Mouse (Mus musculus) limb, embryonic 13.5 days (tissue): ENCODE results near the gene Pjvk. TPM values are rescaled to one million over a fixed set of nuclear protein-coding genes. Genes with fewer than 3 reads are reported as not detected.

ENCODE experiments used
- ATAC-seq: fragments of 200-750 bp; cut with Nextera tagmentation; 2 replicates; pipeline ENCODE4 v1.8.0; 2017; ENCODE audit warnings: low read depth, moderate number of reproducible peaks, moderate TSS enrichment; ENCODE audit not compliant: low FRiP score
- H3K27ac ChIP-seq: fragments of 300-500 bp; sonication (generic); 2 replicates; pipeline ENCODE4 v1.5.1; 2015; ENCODE audit warnings: inconsistent platforms, mild to moderate bottlenecking, moderate library complexity
- H3K27me3 ChIP-seq: fragments of 300-500 bp; sonication (generic); 2 replicates; pipeline ENCODE4 v1.6.1; 2015; ENCODE audit warnings: mild to moderate bottlenecking, inconsistent platforms
- H3K36me3 ChIP-seq: fragments of 300-500 bp; sonication (generic); 2 replicates; pipeline ENCODE4 v1.6.1; 2015; ENCODE audit warnings: inconsistent platforms, mild to moderate bottlenecking, moderate library complexity
- H3K4me1 ChIP-seq: fragments of 300-500 bp; sonication (generic); 2 replicates; pipeline ENCODE4 v1.6.1; 2015; ENCODE audit warnings: inconsistent platforms
- H3K4me2 ChIP-seq: fragments of 300-500 bp; sonication (generic); replicated peaks from 2 replicates; pipeline ENCODE4 v1.6.1; 2015; ENCODE audit warnings: inconsistent platforms, mild to moderate bottlenecking, moderate library complexity
- H3K4me3 ChIP-seq: fragments of 300-500 bp; sonication (generic); 2 replicates; pipeline ENCODE4 v1.5.1; 2015; ENCODE audit warnings: moderate library complexity, mild to moderate bottlenecking, inconsistent platforms
- H3K9ac ChIP-seq: fragments of 300-500 bp; sonication (generic); 2 replicates; pipeline ENCODE4 v1.6.1; 2015; ENCODE audit warnings: mild to moderate bottlenecking, inconsistent platforms
- H3K9me3 ChIP-seq: fragments of 300-500 bp; sonication (generic); 2 replicates; pipeline ENCODE4 v1.6.1; 2016; ENCODE audit warnings: inconsistent platforms
- WGBS: fragments of 180-500 bp; shearing (Covaris S2); methylation state at CpG from one replicate; pipeline ENCODE4 v1.1.7; 2015; 5-methylcytosine and 5-hydroxymethylcytosine counted together
- polyA plus RNA-seq: library from polyadenylated mRNA; unstranded; fragments of >200 nt; fragmentation: Nextera tagmentation; extraction: Ambion mirVana; gene quantifications from 2 replicates; pipeline ENCODE4 v1.2.1, GENCODE M21; 2015

Gene Pjvk
- polyA plus RNA-seq, 1 experiment from 2014 or later: 0.59 TPM

GRCm38 (mm10) chr2:76690436-76691204 lies 42.3 kb downstream of the Pjvk start:
- Histone ChIP-seq H3K9me3 (no peaks in the 10 kb centered on the region), H3K4me1 (no peaks in the 10 kb centered on the region), H3K9ac (no peak overlapping the region), H3K4me3 (no peak overlapping the region), H3K4me2 (no peak overlapping the region), H3K27ac (no peak overlapping the region), H3K36me3 (peaks cover 90% of the 10 kb centered on the region), H3K27me3 (no peaks in the 10 kb centered on the region)
- 86% methylated on average over 12 of the region's 12 CpGs for WGBS
- ATAC-seq: no peak; the same call in 1 of the 2 replicates

GRCm38 (mm10) chr2:76693765-76694164 lies 45.5 kb downstream of the Pjvk start:
- Histone ChIP-seq H3K27me3 (no peaks in the 10 kb centered on the region), H3K36me3 (peaks cover 69% of the 10 kb centered on the region), H3K9me3 (no peaks in the 10 kb centered on the region), H3K4me1 (no peaks in the 10 kb centered on the region), H3K4me2 (no peak overlapping the region), H3K4me3 (no peak overlapping the region), H3K9ac (no peak overlapping the region), H3K27ac (no peak overlapping the region)
- ATAC-seq: no peak
- WGBS: 82% methylated on average over 5 of the region's 5 CpGs

- H3K27ac ChIP-seq: no peak overlapping the region
- H3K4me3 ChIP-seq: no peak overlapping the region
- no peaks in the 10 kb centered on the region for H3K27me3 ChIP-seq
- H3K36me3 ChIP-seq: peaks cover 59% of the 10 kb centered on the region
- 86% methylated on average over 6 of the region's 6 CpGs for WGBS
- H3K9me3 ChIP-seq: no peaks in the 10 kb centered on the region
- H3K4me1 ChIP-seq: peaks cover 3% of the 10 kb centered on the region; the same call in 1 of the 2 replicates
- ATAC-seq: no peak
- H3K9ac ChIP-seq: no peak overlapping the region
- H3K4me2 ChIP-seq: no peak overlapping the region
Observed at GRCm38 (mm10) chr2:76695290-76695689, 47.0 kb downstream of the Pjvk start.

GRCm38 (mm10) chr2:76702188-76702587 lies 53.9 kb downstream of the Pjvk start:
- Histone ChIP-seq H3K4me2 (no peak overlapping the region), H3K27me3 (no peaks in the 10 kb centered on the region), H3K4me1 (peaks cover 3% of the 10 kb centered on the region; the same call in 1 of the 2 replicates), H3K4me3 (no peak overlapping the region), H3K27ac (no peak overlapping the region), H3K9ac (no peak overlapping the region), H3K9me3 (no peaks in the 10 kb centered on the region), H3K36me3 (peaks cover 17% of the 10 kb centered on the region)
- ATAC-seq: no peak
- 80% methylated on average over 3 of the region's 3 CpGs for WGBS

GRCm38 (mm10) chr2:76702751-76703150 lies 54.5 kb downstream of the Pjvk start:
- Histone ChIP-seq H3K9me3 (no peaks in the 10 kb centered on the region), H3K4me3 (no peak overlapping the region), H3K9ac (no peak overlapping the region), H3K27ac (no peak overlapping the region), H3K27me3 (no peaks in the 10 kb centered on the region), H3K4me2 (no peak overlapping the region), H3K36me3 (peaks cover 11% of the 10 kb centered on the region), H3K4me1 (peaks cover 3% of the 10 kb centered on the region; the same call in 1 of the 2 replicates)
- ATAC-seq: no peak
- 79% methylated on average over 5 of the region's 5 CpGs for WGBS

GRCm38 (mm10) chr2:76705655-76706054 lies 57.4 kb downstream of the Pjvk start:
- WGBS: 82% methylated on average over 13 of the region's 13 CpGs
- H3K27ac ChIP-seq: no peak overlapping the region
- no peak overlapping the region for H3K9ac ChIP-seq
- no peak overlapping the region for H3K4me3 ChIP-seq
- H3K4me2 ChIP-seq: no peak overlapping the region
- H3K9me3 ChIP-seq: peaks cover 12% of the 10 kb centered on the region
- peaks cover 22% of the 10 kb centered on the region for H3K36me3 ChIP-seq
- no peaks in the 10 kb centered on the region for H3K4me1 ChIP-seq
- no peak for ATAC-seq
- no peaks in the 10 kb centered on the region for H3K27me3 ChIP-seq

Other genes with a start within 250 kb of the Pjvk start
- gene Osbpl6, start 242.0 kb upstream of the Pjvk start, polyA plus RNA-seq: 17.8 and 19.1 TPM in 2 replicates
- gene Prkra, start 461 bp upstream of the Pjvk start, polyA plus RNA-seq: 73.4 and 80.7 TPM in 2 replicates
- gene Fkbp7, start 24.6 kb downstream of the Pjvk start, polyA plus RNA-seq: 103 and 113 TPM in 2 replicates
- gene Plekha3, start 26.8 kb downstream of the Pjvk start, polyA plus RNA-seq: 9.6 and 11.7 TPM in 2 replicates